Mouse (Mus musculus): ENCODE data around the gene Dis3l. TPM values are rescaled to one million over a fixed set of nuclear protein-coding genes. Genes with fewer than 3 reads are reported as not detected.

Dis3l gene
- 10.7 and 15.9 TPM in 2 replicates for polyA plus RNA-seq (2012; rRNA removed; ENCODE audit: low replicate concordance)

GRCm38 (mm10) chr9:64341254-64341566, at the start of gene Dis3l:
Gene Dis3l, minus strand, starts transcription at chr9:64341288.

GRCm38 (mm10) chr9:64385511-64386465, 44.7 kb upstream of the Dis3l start, which contains the start of gene Megf11:
Gene Megf11, plus strand, starts transcription at chr9:64385626.

GRCm38 (mm10) chr9:64281105-64281780, 59.8 kb downstream of the Dis3l start, which contains the start of gene Tipin:
Gene Tipin, plus strand, starts transcription at chr9:64281581.

Other genes starting within 250 kb of the Dis3l start
- gene Lctl, start 224.1 kb downstream of the Dis3l start, polyA plus RNA-seq (2012; rRNA removed; ENCODE audit: low replicate concordance): 25.1 and 112 TPM in 2 replicates
- gene Zwilch, start 168.2 kb downstream of the Dis3l start, polyA plus RNA-seq (2012; rRNA removed; ENCODE audit: low replicate concordance): 1.0 and 2.6 TPM in 2 replicates
- 338 and 726 TPM in 2 replicates for gene Rpl4, start 167.9 kb downstream of the Dis3l start, polyA plus RNA-seq (2012; rRNA removed; ENCODE audit: low replicate concordance)
- 12.7 and 24.3 TPM in 2 replicates for gene Snapc5, start 162.0 kb downstream of the Dis3l start, polyA plus RNA-seq (2012; rRNA removed; ENCODE audit: low replicate concordance)
- gene Uchl4, start 106.1 kb downstream of the Dis3l start, polyA plus RNA-seq (2012; rRNA removed; ENCODE audit: low replicate concordance): 0.20 TPM in 1 of 2 replicates, not detected in the other
- 47.7 and 53.8 TPM in 2 replicates for gene Map2k1, start 87.7 kb downstream of the Dis3l start, polyA plus RNA-seq (2012; rRNA removed; ENCODE audit: low replicate concordance)
- gene Tipin, start 59.7 kb downstream of the Dis3l start, polyA plus RNA-seq (2012; rRNA removed; ENCODE audit: low replicate concordance): 7.8 and 8.1 TPM in 2 replicates
- 0.17 and 0.23 TPM in 2 replicates for gene Megf11, start 44.3 kb upstream of the Dis3l start, polyA plus RNA-seq (2012; rRNA removed; ENCODE audit: low replicate concordance)